Mouse (Mus musculus) forebrain, postnatal 0 days (tissue): ENCODE data around the gene Chst14. TPM values are rescaled to one million over a fixed set of nuclear protein-coding genes. Genes with fewer than 3 reads are reported as not detected.
A peak's percentile ranks its signal among the peaks of the same experiment; 100 is the strongest.

Experiments used
- ATAC-seq: fragments of 200-750 bp; cut with Nextera tagmentation; 2 replicates; pipeline ENCODE4 v1.8.0; 2017; ENCODE audit warnings: mild to moderate bottlenecking, moderate library complexity
- DNase-seq: peaks from one replicate; pipeline ENCODE4 v3.0.0-alpha.2; 2015
- H3K27ac ChIP-seq: fragments of 300-500 bp; sonication (generic); 2 replicates; pipeline ENCODE4 v1.5.1; 2014; ENCODE audit warnings: low read depth, mild to moderate bottlenecking, antibody characterized with exemption, low read length, moderate library complexity, mixed read lengths
- H3K27me3 ChIP-seq: fragments of 300-500 bp; sonication (generic); 2 replicates; pipeline ENCODE4 v1.6.1; 2014; ENCODE audit warnings: mild to moderate bottlenecking, low read length, mixed read lengths; ENCODE audit not compliant: insufficient read depth
- H3K36me3 ChIP-seq: fragments of 300-500 bp; sonication (generic); 2 replicates; pipeline ENCODE4 v1.6.1; 2014; ENCODE audit warnings: mild to moderate bottlenecking, moderate library complexity; ENCODE audit not compliant: insufficient read depth
- H3K4me1 ChIP-seq: fragments of 300-500 bp; sonication (generic); 2 replicates; pipeline ENCODE4 v1.6.1; 2014; ENCODE audit warnings: antibody characterized with exemption; ENCODE audit not compliant: insufficient read depth
- H3K4me2 ChIP-seq: fragments of 300-500 bp; sonication (generic); 2 replicates; pipeline ENCODE4 v1.6.1; 2014; ENCODE audit warnings: low read depth, mild to moderate bottlenecking, moderate library complexity
- H3K4me3 ChIP-seq: fragments of 300-500 bp; sonication (generic); 2 replicates; pipeline ENCODE4 v1.5.1; 2014; ENCODE audit warnings: low read depth, low read length, mixed read lengths
- H3K9ac ChIP-seq: fragments of 300-500 bp; sonication (generic); 2 replicates; pipeline ENCODE4 v1.6.1; 2014; ENCODE audit warnings: mild to moderate bottlenecking
- H3K9me3 ChIP-seq: fragments of 300-500 bp; sonication (generic); 2 replicates; pipeline ENCODE4 v1.6.1; 2016; ENCODE audit warnings: low read length
- CTCF ChIP-seq: sonication (generic); IDR thresholded peaks from 2 replicates; pipeline ENCODE4 v1.5.1; 2016; ENCODE audit warnings: antibody characterized with exemption, control low read depth, low read depth
- WGBS: fragments of 180-500 bp; shearing (Covaris S2); extraction: QIAGEN DNeasy Blood & Tissue Kit; methylation state at CpG from one replicate; pipeline ENCODE4 v1.1.7; 2014; 5-methylcytosine and 5-hydroxymethylcytosine counted together
- polyA plus RNA-seq: library from polyadenylated mRNA; unstranded; fragments of >200 nt; fragmentation: Nextera tagmentation; extraction: Ambion mirVana; gene quantifications from 2 replicates; pipeline ENCODE4 v1.2.1, GENCODE M21; 2015
- total RNA-seq: library from RNA; depleted of rRNA; stranded (reverse); fragments of >200 nt; gene quantifications from 2 replicates; pipeline ENCODE4 v1.2.3, GENCODE M21; 2014

Chst14 gene
- total and polyA plus RNA-seq, 2 experiments from 2014 or later: 3.9 to 4.0 TPM

- Histone ChIP-seq H3K9ac (no peak overlapping the region), H3K36me3 (peaks cover 24% of the 10 kb centered on the region), H3K4me1 (0 out of 2 replicates have a peak, but pooled peaks cover 10% of the 10 kb centered on the region), H3K4me2 (no peak overlapping the region), H3K27ac (no peak overlapping the region), H3K4me3 (no peak overlapping the region), H3K9me3 (no peaks in the 10 kb centered on the region), H3K27me3 (no peaks in the 10 kb centered on the region)
- 92% methylated on average over 17 of the region's 17 CpGs for WGBS
- DNase-seq (no peak), ATAC-seq (no peak)
- no peak for TF ChIP-seq CTCF
Observed at GRCm38 (mm10) chr2:118916436-118916835, 9.9 kb upstream of the Chst14 start.

GRCm38 (mm10) chr2:118918543-118918942, 7.8 kb upstream of the Chst14 start:
- ATAC-seq (no peak), DNase-seq (no peak)
- H3K4me3 ChIP-seq: no peak overlapping the region
- WGBS: 58% methylated on average over 1 of the region's 1 CpGs
- H3K27me3 ChIP-seq: no peaks in the 10 kb centered on the region
- H3K9ac ChIP-seq: no peak overlapping the region
- no peak for TF ChIP-seq CTCF
- no peak overlapping the region for H3K27ac ChIP-seq
- no peak overlapping the region for H3K4me2 ChIP-seq
- 0 out of 2 replicates have a peak, but pooled peaks cover 9% of the 10 kb centered on the region for H3K4me1 ChIP-seq
- H3K36me3 ChIP-seq: peaks cover 35% of the 10 kb centered on the region
- no peaks in the 10 kb centered on the region for H3K9me3 ChIP-seq

- Histone ChIP-seq H3K4me1 (no peaks in the 10 kb centered on the region), H3K36me3 (peaks cover 37% of the 10 kb centered on the region), H3K9ac (no peak overlapping the region), H3K27ac (no peak overlapping the region), H3K4me2 (no peak overlapping the region), H3K4me3 (no peak overlapping the region), H3K9me3 (no peaks in the 10 kb centered on the region), H3K27me3 (no peaks in the 10 kb centered on the region)
- TF ChIP-seq CTCF: no peak
- DNase-seq (no peak), ATAC-seq (no peak)
- 84% methylated on average over 3 of the region's 3 CpGs for WGBS
Observed at GRCm38 (mm10) chr2:118920428-118920827, 5.9 kb upstream of the Chst14 start.

- under 1% methylated on average over 6 of the region's 6 CpGs for WGBS
Observed at GRCm38 (mm10) chr2:118925952-118926351, 344 bp upstream of the Chst14 start.

GRCm38 (mm10) chr2:118926998-118927739, 873 bp downstream of the Chst14 start:
- peak overlapping the region; percentile 57 for H3K4me3 ChIP-seq
- no peak for ATAC-seq
- DNase-seq: no peak
- H3K9ac ChIP-seq: peak overlapping the region; percentile 76
- H3K4me1 ChIP-seq: 0 out of 2 replicates have a peak, but pooled peaks cover 6% of the 10 kb centered on the region
- no peaks in the 10 kb centered on the region for H3K9me3 ChIP-seq
- H3K27me3 ChIP-seq: no peaks in the 10 kb centered on the region
- no peak overlapping the region for H3K27ac ChIP-seq
- TF ChIP-seq CTCF: no peak
- 36% methylated on average over 31 of the region's 31 CpGs for WGBS
- peak overlapping the region; percentile 94 for H3K4me2 ChIP-seq
- peaks cover 12% of the 10 kb centered on the region for H3K36me3 ChIP-seq

More at GRCm38 (mm10) chr2:118925952-118926351, 344 bp upstream of the Chst14 start:
- Histone ChIP-seq H3K36me3 (peaks cover 18% of the 10 kb centered on the region), H3K4me2 (peak overlapping the region; percentile 94), H3K27ac (no peak overlapping the region), H3K9me3 (no peaks in the 10 kb centered on the region), H3K9ac (peak overlapping the region; percentile 76), H3K4me1 (0 out of 2 replicates have a peak, but pooled peaks cover 6% of the 10 kb centered on the region), H3K4me3 (peak overlapping the region; percentile 57), H3K27me3 (no peaks in the 10 kb centered on the region)
- ATAC-seq (peak; percentile 42), DNase-seq (no peak)
- TF ChIP-seq CTCF: no peak

- Histone ChIP-seq H3K27me3 (no peaks in the 10 kb centered on the region), H3K27ac (no peak overlapping the region), H3K9ac (no peak overlapping the region), H3K4me2 (no peak overlapping the region), H3K36me3 (no peaks in the 10 kb centered on the region), H3K9me3 (no peaks in the 10 kb centered on the region), H3K4me1 (no peaks in the 10 kb centered on the region), H3K4me3 (no peak overlapping the region)
- whole genome bisulfite sequencing: 83% methylated on average over 7 of the region's 7 CpGs
- ATAC-seq (no peak), DNase-seq (no peak)
- TF ChIP-seq CTCF: no peak
Observed at GRCm38 (mm10) chr2:118941341-118941740, 15.0 kb downstream of the Chst14 start.

- Histone ChIP-seq H3K4me1 (no peaks in the 10 kb centered on the region), H3K4me3 (no peak overlapping the region), H3K27me3 (no peaks in the 10 kb centered on the region), H3K27ac (no peak overlapping the region), H3K9me3 (no peaks in the 10 kb centered on the region), H3K36me3 (no peaks in the 10 kb centered on the region), H3K9ac (no peak overlapping the region), H3K4me2 (no peak overlapping the region)
- no peak for TF ChIP-seq CTCF
- ATAC-seq (no peak), DNase-seq (no peak)
- 95% methylated on average over 6 of the region's 6 CpGs for WGBS
Observed at GRCm38 (mm10) chr2:118943232-118943631, 16.9 kb downstream of the Chst14 start.
